12 mouse cellular contexts compared by ENCODE assay signal in the genomic region with DNA sequence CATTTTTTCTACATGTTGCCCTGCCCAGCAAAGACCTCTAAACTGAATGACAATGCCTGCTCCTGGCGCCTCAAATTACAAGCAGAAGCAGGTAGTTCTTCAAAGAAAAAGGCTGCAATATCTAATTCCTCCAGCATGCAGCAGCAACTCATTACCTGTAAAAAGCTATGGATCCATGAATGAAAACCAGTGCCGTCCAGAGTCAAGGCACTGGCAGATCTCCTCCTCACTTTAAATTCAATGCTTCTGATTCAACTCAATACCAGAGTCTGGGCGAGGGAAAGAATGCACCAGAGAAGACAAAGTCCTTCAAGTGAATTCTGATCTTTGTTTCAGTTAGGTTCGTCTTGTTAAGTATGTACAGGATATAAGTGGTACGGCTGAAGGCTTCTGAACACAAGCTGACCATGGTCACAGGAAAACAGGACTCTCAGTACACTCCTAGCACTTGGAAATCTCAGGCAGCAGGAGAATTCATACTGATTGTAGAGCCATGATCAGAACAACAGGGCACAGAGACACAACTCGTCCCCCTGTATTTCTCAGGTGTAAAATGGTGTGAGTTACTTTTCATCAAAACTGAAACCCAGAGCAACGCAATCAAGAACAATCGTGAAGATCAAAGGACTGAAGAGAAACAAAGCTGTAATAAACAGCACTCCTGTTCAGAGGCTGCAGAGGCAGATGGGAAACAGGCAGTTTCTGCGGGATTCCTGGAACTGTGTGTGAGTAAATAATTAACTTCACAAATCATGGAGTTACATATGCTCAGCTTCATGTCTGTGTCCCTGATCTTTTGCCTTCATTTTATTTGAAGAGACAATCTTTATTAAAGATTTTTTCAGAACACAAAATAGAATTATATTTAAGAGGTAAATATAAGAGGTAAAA.
A peak's percentile ranks its signal among the peaks of the same experiment; 100 is the strongest.
DNase-seq lines count a peak whose midpoint lies in the region; ATAC-seq lines count a peak whose summit lies in the region.
"Had no signal": no experiment of that assay in that cellular context is flagged by ENCODE, and none has a peak within 500 bp of the region (broad histone marks: within the 10 kb centered on the region; RNA-seq: fewer than 3 reads in every experiment).

No protein-coding gene starts in this region.

- H3K4me1 ChIP-seq in forebrain, embryonic 13.5 days = peaks cover 18% of the 10 kb centered on the region
- peaks cover 25% of the 10 kb centered on the region for H3K4me1 ChIP-seq in forebrain, embryonic 10.5 days
- H3K4me1 ChIP-seq in midbrain, embryonic 15.5 days = 0 out of 2 replicates have a peak, but pooled peaks cover 3% of the 10 kb centered on the region
- peaks cover 8% of the 10 kb centered on the region for H3K4me1 ChIP-seq in midbrain, embryonic 14.5 days (ENCODE audit: control insufficient read depth, insufficient read depth, low read length)
- H3K4me1 ChIP-seq: liver, embryonic 13.5 days had no signal

- H3K9me3 ChIP-seq in forebrain, embryonic 13.5 days (replicated peaks) = no peaks in the 10 kb centered on the region
- no peaks in the 10 kb centered on the region for H3K9me3 ChIP-seq in forebrain, embryonic 10.5 days
- H3K9me3 ChIP-seq in midbrain, embryonic 15.5 days = no peaks in the 10 kb centered on the region
- no peaks in the 10 kb centered on the region for H3K9me3 ChIP-seq in midbrain, embryonic 14.5 days (ENCODE audit: control insufficient read depth, low read length)
- H3K9me3 ChIP-seq: liver, embryonic 13.5 days had no signal

- H3K9ac ChIP-seq in forebrain, embryonic 13.5 days = no peak overlapping the region
- H3K9ac ChIP-seq in midbrain, embryonic 15.5 days = no peak overlapping the region
- H3K9ac ChIP-seq in midbrain, embryonic 14.5 days (replicated peaks; ENCODE audit: low read length) = no peak overlapping the region
- H3K9ac ChIP-seq: liver, embryonic 13.5 days had no signal

- H3K27ac ChIP-seq in forebrain, embryonic 13.5 days = peak overlapping the region; percentile 44; the same call in 1 of the 2 replicates
- H3K27ac ChIP-seq in forebrain, embryonic 10.5 days = no peak overlapping the region
- H3K27ac ChIP-seq in midbrain, embryonic 15.5 days = peak overlapping the region; percentile 26; the same call in 1 of the 2 replicates
- H3K27ac ChIP-seq in midbrain, embryonic 14.5 days (replicated peaks; ENCODE audit: low read depth, low read length) = no peak overlapping the region
- H3K27ac ChIP-seq: liver, embryonic 13.5 days had no signal

- DNase-seq in forebrain, embryonic 10.5 days (ENCODE audit: extremely low spot score, low spot score) = no peak
- no peak for DNase-seq in midbrain, embryonic 14.5 days
- peak; percentile 13 to 32 for DNase-seq in kidney, adult 8-10 months
- DNase-seq in thymus, postnatal 4 days = no peak
- no peak for DNase-seq in lung, postnatal 14 days
- no peak for DNase-seq in embryo, embryonic 10.5 days (ENCODE audit: low spot score)
- DNase-seq: cerebellum, adult 9-11 months; gastrocnemius, postnatal 14 days; liver, embryonic 13.5 days; thymus, postnatal 14 days had no signal

- no peak for ATAC-seq in forebrain, embryonic 13.5 days
- ATAC-seq in midbrain, embryonic 15.5 days (replicated peaks) = no peak
- ATAC-seq in midbrain, embryonic 14.5 days (ENCODE audit: low FRiP score, low TSS enrichment) = no peak

- no peak overlapping the region for H3K4me3 ChIP-seq in forebrain, embryonic 13.5 days
- H3K4me3 ChIP-seq in forebrain, embryonic 10.5 days = no peak overlapping the region
- H3K4me3 ChIP-seq in midbrain, embryonic 15.5 days = no peak overlapping the region
- H3K4me3 ChIP-seq in midbrain, embryonic 14.5 days (replicated peaks; ENCODE audit: low read depth, low read length) = no peak overlapping the region
- H3K4me3 ChIP-seq: liver, embryonic 13.5 days had no signal

- WGBS in forebrain, embryonic 13.5 days = 54% methylated on average over 9 of the region's 9 CpGs
- WGBS in forebrain, embryonic 10.5 days = 83% methylated on average over 9 of the region's 9 CpGs
- WGBS in midbrain, embryonic 15.5 days = 65% methylated on average over 9 of the region's 9 CpGs
- WGBS in midbrain, embryonic 14.5 days = 75% methylated on average over 9 of the region's 9 CpGs

- H3K27me3 ChIP-seq in forebrain, embryonic 13.5 days = no peaks in the 10 kb centered on the region
- H3K27me3 ChIP-seq in forebrain, embryonic 10.5 days (ENCODE audit: poor library complexity, severe bottlenecking) = no peaks in the 10 kb centered on the region
- H3K27me3 ChIP-seq in midbrain, embryonic 15.5 days (replicated peaks) = no peaks in the 10 kb centered on the region
- no peaks in the 10 kb centered on the region for H3K27me3 ChIP-seq in midbrain, embryonic 14.5 days (ENCODE audit: control insufficient read depth, insufficient read depth, low read length)
- H3K27me3 ChIP-seq: liver, embryonic 13.5 days had no signal

- H3K4me2 ChIP-seq in forebrain, embryonic 13.5 days = no peak overlapping the region
- no peak overlapping the region for H3K4me2 ChIP-seq in midbrain, embryonic 15.5 days
- H3K4me2 ChIP-seq in midbrain, embryonic 14.5 days (ENCODE audit: low read length) = no peak overlapping the region
- H3K4me2 ChIP-seq: liver, embryonic 13.5 days had no signal

- no peaks in the 10 kb centered on the region for H3K36me3 ChIP-seq in forebrain, embryonic 13.5 days (ENCODE audit: poor library complexity, severe bottlenecking)
- no peaks in the 10 kb centered on the region for H3K36me3 ChIP-seq in forebrain, embryonic 10.5 days (replicated peaks)
- no peaks in the 10 kb centered on the region for H3K36me3 ChIP-seq in midbrain, embryonic 15.5 days (replicated peaks)
- no peaks in the 10 kb centered on the region for H3K36me3 ChIP-seq in midbrain, embryonic 14.5 days (ENCODE audit: control insufficient read depth, insufficient read depth, low read length)
- H3K36me3 ChIP-seq: liver, embryonic 13.5 days had no signal

Comparison
In these comparisons a context has a peak if more than half of its experiments do, and no peak if none do; other contexts are left out.
1. H3K27ac ChIP-seq: peak in forebrain, embryonic 13.5 days (single experiment) and midbrain, embryonic 15.5 days (single experiment); none in forebrain, embryonic 10.5 days (single experiment) and midbrain, embryonic 14.5 days (single experiment).
2. DNase-seq: peak in kidney, adult 8-10 months (2 of 2); none in forebrain, embryonic 10.5 days (single experiment), midbrain, embryonic 14.5 days (single experiment), thymus, postnatal 4 days (single experiment), lung, postnatal 14 days (single experiment) and embryo, embryonic 10.5 days (single experiment).